Mouse (Mus musculus) G1E (cell line): ENCODE data around the gene Magi1. TPM values are rescaled to one million over a fixed set of nuclear protein-coding genes. Genes with fewer than 3 reads are reported as not detected.
A peak's percentile ranks its signal among the peaks of the same experiment; 100 is the strongest.

ENCODE experiments used
- ATAC-seq: 2 replicates; pipeline ENCODE4 v1.8.0; 2016; ENCODE audit warnings: mild to moderate bottlenecking; ENCODE audit not compliant: insufficient number of reproducible peaks, poor library complexity, low FRiP score, severe bottlenecking; ENCODE audit errors: extremely low read depth
- DNase-seq: peaks from one replicate; pipeline ENCODE4 v3.0.0; 2012; ENCODE audit warnings: low spot score
- H3K27me3 ChIP-seq: 2 replicates; pipeline ENCODE4 v1.6.1; 2012; ENCODE audit warnings: mild to moderate bottlenecking, low read length, inconsistent platforms; ENCODE audit not compliant: insufficient read depth
- H3K36me3 ChIP-seq: replicated peaks from 2 replicates; pipeline ENCODE3; 2012; ENCODE audit warnings: mild to moderate bottlenecking, inconsistent platforms
- H3K4me1 ChIP-seq: 2 replicates; pipeline ENCODE4 v1.6.1; 2012; ENCODE audit warnings: low read depth, low read length, inconsistent platforms, mixed read lengths; ENCODE audit not compliant: insufficient read depth
- H3K4me3 ChIP-seq: 2 replicates; pipeline ENCODE4 v1.5.1; 2012; ENCODE audit warnings: low read depth, mild to moderate bottlenecking, inconsistent platforms, low read length, moderate library complexity, mixed read lengths
- H3K9me3 ChIP-seq: replicated peaks from 2 replicates; pipeline ENCODE4 v1.6.1; 2012; ENCODE audit warnings: inconsistent platforms
- CTCF ChIP-seq: IDR thresholded peaks from 2 replicates; pipeline ENCODE4 v1.5.1; 2012; ENCODE audit warnings: low read depth, low read length, inconsistent platforms, mixed read lengths
- GATA1 ChIP-seq: IDR thresholded peaks from 2 replicates; pipeline ENCODE4 v1.6.1; 2012; ENCODE audit warnings: borderline replicate concordance, low read length, inconsistent platforms, mixed read lengths
- GATA2 ChIP-seq: IDR thresholded peaks from 2 replicates; pipeline ENCODE4 v1.6.1; 2012; ENCODE audit warnings: low read depth, low read length, inconsistent platforms, borderline replicate concordance
- POLR2AphosphoS5 ChIP-seq: IDR thresholded peaks from 2 replicates; pipeline ENCODE4 v1.6.1; 2012; ENCODE audit warnings: low read depth, low read length, inconsistent platforms; ENCODE audit not compliant: insufficient replicate concordance
- TAL1 ChIP-seq: conservative IDR thresholded peaks from 2 replicates; pipeline ENCODE4 v1.6.1; 2012; ENCODE audit warnings: low read depth, low read length, inconsistent platforms, mixed read lengths
- polyA plus RNA-seq: library from polyadenylated mRNA; stranded (reverse); fragments of >175 nt; gene quantifications from 2 replicates; pipeline ENCODE4 v1.2.3, GENCODE M21; 2012
- total RNA-seq, 2 experiments: library from RNA; stranded (forward) in 1 of 2; stranded (reverse) in 1 of 2; fragments of 200-1000 nt in 1 of 2; fragments of >200 nt in 1 of 2; fragmentation: Nextera tagmentation in 1 of 2; gene quantifications; 2 replicates each; pipeline ENCODE4 v1.2.3; 2014 to 2017

Magi1 gene
- total and polyA plus RNA-seq, 3 experiments: 0.21 to 10.0 (median 1.6) TPM

GRCm38 (mm10) chr6:94071676-94072075, 212.0 kb downstream of the Magi1 start:
- H3K36me3 ChIP-seq: no peaks in the 10 kb centered on the region
- no peaks in the 10 kb centered on the region for H3K27me3 ChIP-seq
- no peaks in the 10 kb centered on the region; the same call in 1 of the 2 replicates for H3K9me3 ChIP-seq
- DNase-seq: no peak
- ATAC-seq: no peak
- H3K4me3 ChIP-seq: no peak overlapping the region
- no peaks in the 10 kb centered on the region for H3K4me1 ChIP-seq
- TF ChIP-seq CTCF (no peak), TAL1 (no peak), GATA1 (no peak), POLR2AphosphoS5 (no peak), GATA2 (no peak)

- H3K4me3 ChIP-seq: no peak overlapping the region
- H3K27me3 ChIP-seq: no peaks in the 10 kb centered on the region
- no peaks in the 10 kb centered on the region for H3K4me1 ChIP-seq
- TF ChIP-seq GATA1: no peak
- no peak for TF ChIP-seq POLR2AphosphoS5
- TF ChIP-seq CTCF: no peak
- TF ChIP-seq TAL1: no peak
- no peak for TF ChIP-seq GATA2
- no peaks in the 10 kb centered on the region; the same call in 1 of the 2 replicates for H3K9me3 ChIP-seq
- no peak for DNase-seq
- ATAC-seq: no peak
- H3K36me3 ChIP-seq: no peaks in the 10 kb centered on the region
Observed at GRCm38 (mm10) chr6:94070702-94071101, 213.0 kb downstream of the Magi1 start.

- TF ChIP-seq GATA1 (no peak), GATA2 (no peak), TAL1 (0 out of 2 replicates have a peak, but pooled peaks have one; percentile 7)
- no peaks in the 10 kb centered on the region; the same call in 1 of the 2 replicates for H3K9me3 ChIP-seq
- H3K27me3 ChIP-seq: no peaks in the 10 kb centered on the region
- H3K36me3 ChIP-seq: no peaks in the 10 kb centered on the region
- DNase-seq (no peak), ATAC-seq (no peak)
- no peaks in the 10 kb centered on the region for H3K4me1 ChIP-seq
- no peak overlapping the region for H3K4me3 ChIP-seq
Observed at GRCm38 (mm10) chr6:94069421-94069820, 214.3 kb downstream of the Magi1 start.

- DNase-seq: no peak
- Histone ChIP-seq H3K4me1 (no peaks in the 10 kb centered on the region), H3K9me3 (no peaks in the 10 kb centered on the region; the same call in none of the 2 replicates), H3K4me3 (no peak overlapping the region), H3K36me3 (no peaks in the 10 kb centered on the region), H3K27me3 (no peaks in the 10 kb centered on the region)
- TF ChIP-seq GATA2 (no peak), TAL1 (no peak), POLR2AphosphoS5 (no peak), CTCF (no peak), GATA1 (no peak)
- no peak for ATAC-seq
Observed at GRCm38 (mm10) chr6:94067741-94068450, 215.8 kb downstream of the Magi1 start.

GRCm38 (mm10) chr6:94064832-94065231, 218.9 kb downstream of the Magi1 start:
- H3K27me3 ChIP-seq: no peaks in the 10 kb centered on the region
- no peak overlapping the region for H3K4me3 ChIP-seq
- DNase-seq (no peak), ATAC-seq (no peak)
- H3K4me1 ChIP-seq: no peaks in the 10 kb centered on the region
- no peaks in the 10 kb centered on the region; the same call in none of the 2 replicates for H3K9me3 ChIP-seq
- no peaks in the 10 kb centered on the region for H3K36me3 ChIP-seq
- TF ChIP-seq GATA2: no peak
- TF ChIP-seq POLR2AphosphoS5: no peak
- TF ChIP-seq TAL1: no peak
- TF ChIP-seq CTCF: no peak
- TF ChIP-seq GATA1: no peak

- no peaks in the 10 kb centered on the region for H3K4me1 ChIP-seq
- no peak for ATAC-seq
- no peaks in the 10 kb centered on the region; the same call in none of the 2 replicates for H3K9me3 ChIP-seq
- DNase-seq: no peak
- H3K4me3 ChIP-seq: no peak overlapping the region
- no peak for TF ChIP-seq GATA2
- H3K36me3 ChIP-seq: no peaks in the 10 kb centered on the region
- H3K27me3 ChIP-seq: no peaks in the 10 kb centered on the region
Observed at GRCm38 (mm10) chr6:94063542-94063941, 220.2 kb downstream of the Magi1 start.
